Mouse (Mus musculus) limb, embryonic 14.5 days (tissue): Measurements from ENCODE around the gene Daglb. TPM values are rescaled to one million over a fixed set of nuclear protein-coding genes. Genes with fewer than 3 reads are reported as not detected.

ENCODE experiments used
- ATAC-seq: fragments of 200-750 bp; cut with Nextera tagmentation; 2 replicates; pipeline ENCODE4 v1.8.0; 2017; ENCODE audit warnings: low read depth, moderate number of reproducible peaks, moderate TSS enrichment; ENCODE audit not compliant: low FRiP score
- DNase-seq: peaks from one replicate; pipeline ENCODE4 v3.0.0-alpha.2; 2015; ENCODE audit warnings: low spot score
- H3K27ac ChIP-seq: fragments of 300-500 bp; sonication (generic); replicated peaks from 2 replicates; pipeline ENCODE4 v1.5.1; 2014; ENCODE audit warnings: low read depth, mild to moderate bottlenecking, low read length, moderate library complexity, mixed read lengths
- H3K27me3 ChIP-seq: fragments of 300-500 bp; sonication (generic); 2 replicates; pipeline ENCODE4 v1.6.1; 2014; ENCODE audit warnings: low read length, mixed read lengths; ENCODE audit not compliant: control insufficient read depth, insufficient read depth
- H3K36me3 ChIP-seq: fragments of 300-500 bp; sonication (generic); 2 replicates; pipeline ENCODE4 v1.6.1; 2014; ENCODE audit warnings: mild to moderate bottlenecking, low read length, moderate library complexity, mixed read lengths; ENCODE audit not compliant: control insufficient read depth, insufficient read depth
- H3K4me1 ChIP-seq: fragments of 300-500 bp; sonication (generic); 2 replicates; pipeline ENCODE4 v1.6.1; 2014; ENCODE audit warnings: antibody characterized with exemption, low read length, mixed read lengths; ENCODE audit not compliant: control insufficient read depth, insufficient read depth
- H3K4me2 ChIP-seq: fragments of 300-500 bp; sonication (generic); replicated peaks from 2 replicates; pipeline ENCODE4 v1.6.1; 2014; ENCODE audit warnings: low read depth, mild to moderate bottlenecking, low read length, moderate library complexity; ENCODE audit not compliant: severe bottlenecking
- H3K4me3 ChIP-seq: fragments of 300-500 bp; sonication (generic); replicated peaks from 2 replicates; pipeline ENCODE4 v1.5.1; 2014; ENCODE audit warnings: low read length
- H3K9ac ChIP-seq: fragments of 300-500 bp; sonication (generic); 2 replicates; pipeline ENCODE4 v1.6.1; 2014; ENCODE audit warnings: mild to moderate bottlenecking, low read depth, low read length, moderate library complexity; ENCODE audit not compliant: severe bottlenecking
- H3K9me3 ChIP-seq: fragments of 300-500 bp; sonication (generic); 2 replicates; pipeline ENCODE4 v1.6.1; 2016; ENCODE audit warnings: low read length; ENCODE audit not compliant: control insufficient read depth
- POLR2A ChIP-seq: fragments of 200-500 bp; IDR thresholded peaks from 2 replicates; pipeline ENCODE4 v1.8.0; 2012; ENCODE audit warnings: inconsistent platforms, mild to moderate bottlenecking, moderate library complexity, borderline replicate concordance; ENCODE audit not compliant: insufficient read depth, insufficient read length; ENCODE audit errors: extremely low read depth
- WGBS: fragments of 180-500 bp; shearing (Covaris S2); extraction: QIAGEN DNeasy Blood & Tissue Kit; methylation state at CpG from one replicate; pipeline ENCODE4 v1.1.7; 2014; 5-methylcytosine and 5-hydroxymethylcytosine counted together
- polyA plus RNA-seq, 2 experiments: library from polyadenylated mRNA; depleted of rRNA in 1 of 2; stranded (reverse) in 1 of 2; unstranded in 1 of 2; fragments of >200 nt; fragmentation: Nextera tagmentation in 1 of 2; extraction: Ambion mirVana in 1 of 2; gene quantifications; 2 replicates each; pipeline versions ENCODE4 v1.2.1 to v1.2.3; 2012 to 2014

Gene Daglb
- polyA plus RNA-seq, 2 experiments: 7.9 to 8.3 TPM

DNA sequence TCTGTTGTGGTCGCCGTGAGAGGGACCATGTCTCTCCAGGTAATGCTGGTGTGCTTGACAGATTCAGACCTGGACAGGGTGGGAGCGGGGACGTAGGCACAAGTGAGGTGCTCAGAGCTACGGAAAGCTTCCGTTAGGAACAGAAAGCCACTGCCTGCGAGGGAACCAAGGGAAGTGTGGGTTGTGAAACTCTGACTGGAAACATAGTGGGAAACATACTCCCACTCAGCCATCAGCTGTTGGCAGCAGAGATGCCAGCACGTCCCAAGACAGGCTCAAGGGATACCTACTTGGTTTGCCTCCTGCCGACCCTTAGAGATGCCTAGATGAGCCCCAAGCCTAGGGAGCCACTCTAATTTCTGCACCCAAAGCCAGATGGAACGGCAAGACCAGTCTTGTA lies 22.8 kb downstream of the Daglb start:
- Histone ChIP-seq H3K27me3 (no peaks in the 10 kb centered on the region), H3K27ac (no peak overlapping the region), H3K4me2 (no peak overlapping the region), H3K9me3 (no peaks in the 10 kb centered on the region), H3K9ac (no peak overlapping the region), H3K4me3 (no peak overlapping the region), H3K4me1 (no peaks in the 10 kb centered on the region), H3K36me3 (peaks cover 30% of the 10 kb centered on the region)
- TF ChIP-seq POLR2A: no peak
- WGBS: 91% methylated on average over 10 of the region's 10 CpGs
- ATAC-seq (no peak), DNase-seq (no peak)

DNA sequence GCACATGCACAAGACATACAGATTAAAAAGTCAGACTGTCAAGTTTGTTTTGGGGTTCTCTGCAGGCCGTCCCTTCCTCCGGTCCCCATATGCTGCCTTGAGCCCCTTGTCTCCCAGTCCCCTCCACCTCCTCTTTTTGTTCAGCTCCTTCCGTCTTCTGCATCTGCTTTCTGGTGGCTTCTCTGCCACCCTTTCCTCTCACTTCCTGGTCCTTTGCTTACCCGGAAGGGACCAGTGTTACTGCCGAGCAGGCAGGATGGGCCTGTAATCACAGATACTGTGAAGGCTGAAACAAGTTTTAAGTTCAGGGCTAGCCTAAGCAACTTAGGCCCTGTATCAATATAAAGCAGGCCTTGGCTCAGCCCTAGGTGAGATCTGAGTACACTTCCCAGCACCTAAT lies 23.6 kb downstream of the Daglb start:
- TF ChIP-seq POLR2A: no peak
- Histone ChIP-seq H3K27me3 (no peaks in the 10 kb centered on the region), H3K9me3 (no peaks in the 10 kb centered on the region), H3K4me1 (no peaks in the 10 kb centered on the region), H3K4me2 (no peak overlapping the region), H3K4me3 (no peak overlapping the region), H3K36me3 (peaks cover 25% of the 10 kb centered on the region), H3K27ac (no peak overlapping the region), H3K9ac (no peak overlapping the region)
- DNase-seq: no peak
- WGBS: 88% methylated on average over 5 of the region's 5 CpGs
- no peak for ATAC-seq

GRCm38 (mm10) chr5:143489749-143490342 lies 25.5 kb downstream of the Daglb start:
- no peak for TF ChIP-seq POLR2A
- Histone ChIP-seq H3K4me1 (no peaks in the 10 kb centered on the region), H3K27ac (no peak overlapping the region), H3K4me2 (no peak overlapping the region), H3K9ac (no peak overlapping the region), H3K9me3 (no peaks in the 10 kb centered on the region), H3K27me3 (no peaks in the 10 kb centered on the region), H3K4me3 (no peak overlapping the region), H3K36me3 (peaks cover 30% of the 10 kb centered on the region)
- ATAC-seq (no peak), DNase-seq (no peak)
- 83% methylated on average over 14 of the region's 14 CpGs for WGBS

GRCm38 (mm10) chr5:143491736-143492135 lies 27.4 kb downstream of the Daglb start:
- no peak overlapping the region for H3K27ac ChIP-seq
- peaks cover 29% of the 10 kb centered on the region for H3K36me3 ChIP-seq

GRCm38 (mm10) chr5:143493163-143493562 lies 28.8 kb downstream of the Daglb start:
- Histone ChIP-seq H3K4me3 (no peak overlapping the region), H3K36me3 (peaks cover 20% of the 10 kb centered on the region), H3K4me1 (no peaks in the 10 kb centered on the region), H3K4me2 (no peak overlapping the region), H3K27ac (no peak overlapping the region), H3K27me3 (no peaks in the 10 kb centered on the region), H3K9me3 (no peaks in the 10 kb centered on the region), H3K9ac (no peak overlapping the region)
- ATAC-seq (no peak), DNase-seq (no peak)
- TF ChIP-seq POLR2A: no peak
- WGBS: 89% methylated on average over 10 of the region's 10 CpGs

More at GRCm38 (mm10) chr5:143491736-143492135, 27.4 kb downstream of the Daglb start:
- WGBS: 90% methylated on average over 4 of the region's 4 CpGs
- H3K4me1 ChIP-seq: no peaks in the 10 kb centered on the region
- H3K27me3 ChIP-seq: no peaks in the 10 kb centered on the region
- no peak for TF ChIP-seq POLR2A
- DNase-seq (no peak), ATAC-seq (no peak)
- no peak overlapping the region for H3K9ac ChIP-seq
- no peaks in the 10 kb centered on the region for H3K9me3 ChIP-seq
- H3K4me2 ChIP-seq: no peak overlapping the region
- no peak overlapping the region for H3K4me3 ChIP-seq
